Mouse (Mus musculus) ES-E14 (cell line): ENCODE measurements at regions not wholly inside any gene's neighbourhood (a gene's known extent, or its start where the extent isn't known, plus 50 kb on each side); places are given as distances from the start of the nearest gene placed in this dataset.

Source experiments
- HCFC1 ChIP-seq: IDR thresholded peaks from 2 replicates; pipeline ENCODE4 v1.6.1; 2012; ENCODE audit warnings: low read length, inconsistent platforms, borderline replicate concordance; ENCODE audit not compliant: insufficient read depth
- MAFK ChIP-seq: IDR thresholded peaks from 2 replicates; pipeline ENCODE4 v1.6.1; 2014; ENCODE audit warnings: mild to moderate bottlenecking, low read depth, low read length, inconsistent platforms; ENCODE audit not compliant: insufficient read depth
- ZC3H11A ChIP-seq: IDR thresholded peaks from 2 replicates; pipeline ENCODE4 v1.6.1; 2012; ENCODE audit warnings: low read depth, mild to moderate bottlenecking, inconsistent platforms, low read length, borderline replicate concordance
- ZNF384 ChIP-seq: IDR thresholded peaks from 2 replicates; pipeline ENCODE4 v1.6.1; 2012; ENCODE audit warnings: low read depth, low read length, inconsistent platforms

DNA sequence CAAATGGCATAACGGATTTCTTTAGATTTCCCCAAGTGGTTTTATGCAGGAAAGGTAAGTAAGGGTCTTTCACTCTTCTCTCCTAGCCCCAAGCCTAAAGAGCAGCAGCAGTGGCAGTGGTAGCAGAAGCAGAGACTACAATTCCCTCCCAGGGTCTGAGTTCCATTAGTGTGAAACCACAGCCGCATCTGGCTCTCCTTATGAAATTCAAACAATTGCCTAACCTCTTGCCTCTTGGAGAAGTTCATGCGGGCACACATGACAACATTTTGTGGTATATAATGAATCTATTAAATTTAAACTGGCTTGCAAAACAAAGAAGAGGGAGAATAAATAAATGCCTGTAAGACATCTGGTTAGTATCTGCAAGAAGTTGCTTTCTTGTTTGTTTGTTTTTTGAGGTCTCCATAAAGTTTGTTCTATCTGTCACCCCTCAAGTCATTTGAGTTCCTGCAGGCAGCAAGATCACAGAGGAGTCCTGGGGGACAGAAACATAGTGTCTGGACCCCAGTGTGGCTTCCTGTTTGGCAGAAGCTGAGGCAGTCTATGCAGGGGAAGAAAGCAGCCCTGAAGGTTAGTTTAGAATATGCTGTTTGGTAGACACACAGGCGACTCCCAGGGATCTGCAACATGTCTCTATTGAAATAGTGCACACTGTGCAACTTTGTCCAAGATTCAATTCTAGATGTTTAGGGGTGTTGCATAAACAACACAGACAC lies 578.9 kb downstream of the Kctd12 start:
- TF ChIP-seq MAFK (no peak), ZNF384 (no peak), HCFC1 (no peak), ZC3H11A (no peak)
